ENCODE assay signal across 24 mouse cellular contexts in the genomic region with DNA sequence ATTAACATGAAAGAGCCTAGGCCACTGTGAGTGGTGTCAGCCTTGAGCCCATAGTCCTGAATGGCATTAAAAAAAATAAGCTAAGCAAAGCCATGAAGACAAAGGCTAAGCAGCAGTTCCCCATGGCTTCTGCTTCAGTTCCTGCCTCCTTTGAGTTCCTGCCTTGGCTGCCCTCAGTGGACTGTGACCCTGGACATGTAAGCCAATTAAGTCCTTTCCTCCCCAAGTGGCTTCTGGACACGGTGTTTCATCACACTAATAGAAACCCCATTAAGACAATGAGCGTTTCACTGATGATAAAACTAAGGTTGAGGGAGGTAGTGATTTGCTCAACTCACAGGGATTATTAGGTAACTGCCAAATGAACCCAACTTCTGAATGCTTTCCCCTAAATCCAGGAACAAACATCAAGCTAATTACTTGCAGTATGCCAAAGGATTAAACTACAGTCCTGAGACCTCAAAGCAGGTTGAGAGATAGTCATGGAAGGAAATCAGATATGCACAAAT.
"Had no signal": no experiment of that assay in that cellular context is flagged by ENCODE, and none has a peak within 500 bp of the region (broad histone marks: within the 10 kb centered on the region; RNA-seq: fewer than 3 reads in every experiment).

No protein-coding gene starts in this region.

- H3K27ac ChIP-seq: gastrocnemius, adult 2 months; heart, embryonic 10.5 days; hindbrain, embryonic 13.5 days; hindbrain, embryonic 15.5 days; hindbrain, postnatal 0 days; layer of hippocampus, adult 2 months; left cerebral cortex, adult 2 months; limb, embryonic 10.5 days; limb, embryonic 12.5 days; liver, embryonic 13.5 days; liver, embryonic 15.5 days had no signal

- H3K36me3 ChIP-seq: heart, embryonic 10.5 days; heart, embryonic 12.5 days; hindbrain, embryonic 13.5 days; hindbrain, embryonic 15.5 days; limb, embryonic 10.5 days; limb, embryonic 12.5 days; liver, embryonic 13.5 days; liver, embryonic 15.5 days had no signal

- H3K9ac ChIP-seq: heart, embryonic 12.5 days; hindbrain, embryonic 13.5 days; hindbrain, embryonic 15.5 days; limb, embryonic 12.5 days; liver, embryonic 13.5 days; liver, embryonic 15.5 days; liver, postnatal 0 days had no signal

- ATAC-seq: hindbrain, postnatal 0 days; liver, postnatal 0 days had no signal

- H3K4me2 ChIP-seq: heart, embryonic 12.5 days; hindbrain, embryonic 13.5 days; hindbrain, embryonic 15.5 days; limb, embryonic 12.5 days; liver, embryonic 13.5 days; liver, embryonic 15.5 days had no signal

- H3K9me3 ChIP-seq: heart, embryonic 10.5 days; heart, embryonic 12.5 days; hindbrain, embryonic 13.5 days; hindbrain, embryonic 15.5 days; limb, embryonic 10.5 days; limb, embryonic 12.5 days; liver, embryonic 13.5 days; liver, embryonic 15.5 days had no signal

- H3K27me3 ChIP-seq: heart, embryonic 12.5 days; hindbrain, embryonic 13.5 days; hindbrain, embryonic 15.5 days; limb, embryonic 12.5 days; liver, embryonic 13.5 days; liver, embryonic 15.5 days had no signal

- H3K4me3 ChIP-seq: gastrocnemius, adult 2 months; heart, embryonic 10.5 days; heart, embryonic 12.5 days; hindbrain, embryonic 13.5 days; hindbrain, embryonic 15.5 days; layer of hippocampus, adult 2 months; left cerebral cortex, adult 2 months; limb, embryonic 10.5 days; limb, embryonic 12.5 days; liver, embryonic 13.5 days; liver, embryonic 15.5 days had no signal

- DNase-seq: gastrocnemius, adult 2 months; gastrocnemius, postnatal 10 days; gastrocnemius, postnatal 25 days; heart, adult 18-20 months; heart, postnatal 10 days; heart, postnatal 36 days; kidney, adult 18-20 months; kidney, adult 8-10 months; kidney, postnatal 10 days; kidney, postnatal 25 days; kidney, postnatal 4 days; liver; liver, embryonic 13.5 days; liver, postnatal 0 days had no signal
